Mouse (Mus musculus) thymus, postnatal 10 days (tissue): ENCODE results near the gene Mxd4.

ENCODE experiments used
- DNase-seq, 2 experiments: peaks; one replicate each; pipeline ENCODE4 v3.0.0; 2021; ENCODE audit warnings: low spot score in 2 of 2

Gene Mxd4

GRCm38 (mm10) chr5:34169954-34170353 is 17.6 kb downstream of the Mxd4 start:
- DNase-seq = no peak

GRCm38 (mm10) chr5:34168950-34169891 is 18.3 kb downstream of the Mxd4 start, which contains the start of the genes Poln and Haus3:
Poln (minus strand) TSS chr5:34169448.
Haus3 (minus strand) TSS chr5:34169527.
- DNase-seq = peak; percentile 97 to 98

- DNase-seq = no peak
Observed at GRCm38 (mm10) chr5:34167857-34168256, 19.7 kb downstream of the Mxd4 start.

GRCm38 (mm10) chr5:34165793-34166192 is 21.7 kb downstream of the Mxd4 start:
- no peak for DNase-seq

- no peak for DNase-seq
Observed at GRCm38 (mm10) chr5:34148476-34148875, 39.0 kb downstream of the Mxd4 start.

- DNase-seq = no peak
Observed at GRCm38 (mm10) chr5:34147554-34147953, 40.0 kb downstream of the Mxd4 start.

GRCm38 (mm10) chr5:34139751-34140150 is 47.8 kb downstream of the Mxd4 start:
- peak; percentile 35 to 63 for DNase-seq

GRCm38 (mm10) chr5:34132731-34133130 is 54.8 kb downstream of the Mxd4 start:
- DNase-seq = no peak

GRCm38 (mm10) chr5:34124131-34124530 is 63.4 kb downstream of the Mxd4 start:
- no peak for DNase-seq
